Mouse (Mus musculus): ENCODE measurements around the gene Atrip.

DNA sequence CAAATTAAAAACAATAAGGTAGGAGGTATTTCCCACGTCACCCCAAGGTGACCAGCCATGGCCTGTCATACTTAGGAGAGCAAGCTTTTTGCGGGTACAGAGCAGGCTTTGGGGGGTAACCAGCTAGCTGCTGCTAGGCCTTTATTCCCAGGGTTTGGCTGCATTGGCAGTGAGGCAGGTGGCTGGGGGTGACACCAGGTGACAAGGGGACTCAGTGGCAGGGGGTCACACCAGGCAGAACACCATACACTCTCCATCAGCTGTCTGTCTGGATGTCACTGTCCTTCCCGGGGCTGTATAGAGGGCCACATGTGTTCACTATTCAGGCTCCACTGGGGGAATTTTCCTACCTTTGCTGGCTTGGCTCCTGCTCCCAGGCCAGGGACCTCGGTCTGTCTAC is 17.0 kb downstream of the Atrip start:
- TF ChIP-seq CTCF (IDR thresholded peaks at IDR 0.05; ENCODE audit: borderline replicate concordance, insufficient read depth, low read length) (no peak), POLR2A (IDR thresholded peaks at IDR 0.05; ENCODE audit: low read depth, low read length) (no peak)

Measured in embryonic fibroblast, embryonic 13.5 days (primary cell).